Mouse (Mus musculus) embryonic stem cell, embryonic (primary cell): Measurements from ENCODE around the gene Igsf8.

Source experiments
- CTCF ChIA-PET, 4 experiments: fragments of 300-600 bp in 2 of 4; fragments of 350-600 bp in 2 of 4; sonication (Branson Sonifier 250); formaldehyde crosslinking; loops; one replicate each; lab custom pipeline; 2022; ENCODE audit warnings: inconsistent platforms in 2 of 4; lab: Charles Lee
- POLR2A ChIA-PET, 4 experiments: fragments of 300-600 bp in 2 of 4; fragments of 350-600 bp in 2 of 4; sonication (Branson Sonifier 250); formaldehyde crosslinking; loops; one replicate each; lab custom pipeline; 2022; ENCODE audit warnings: antibody characterized with exemption in 4 of 4, inconsistent platforms in 1 of 4; lab: Charles Lee

The Igsf8 gene

DNA sequence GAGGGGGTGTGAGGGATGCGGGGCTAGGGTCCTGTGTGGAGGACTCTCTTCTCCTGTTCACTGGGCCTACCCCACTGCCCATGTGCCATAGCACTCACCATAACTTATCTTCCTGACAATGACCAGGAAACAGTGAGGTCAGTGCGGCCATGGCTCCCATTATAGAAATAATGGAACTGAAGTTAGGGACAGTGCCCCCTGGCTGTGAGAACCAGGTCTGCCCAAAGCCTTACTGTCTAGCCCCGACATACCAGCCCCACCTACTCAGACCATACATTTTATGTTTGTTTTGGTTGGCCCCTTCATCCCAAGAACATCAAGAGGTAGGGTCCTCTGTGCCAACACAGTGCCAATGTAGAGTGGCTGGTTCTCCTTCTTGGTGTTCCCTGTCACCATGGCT is 44.2 kb downstream of the Igsf8 start:
- POLR2A ChIA-PET: interaction anchor here in 1 of 4 experiments (0.6 to 1.4 kb wide), 3 partner anchors 30 to 133 kb away, joined by 3 read pairs; no protein-coding TSS in a partner anchor
- CTCF ChIA-PET: interaction anchor here in 3 of 4 experiments (0.6 to 0.9 kb wide), 6 partner anchors 17 to 295 kb away, joined by 3 to 13 read pairs (median 4); no protein-coding TSS in a partner anchor

DNA sequence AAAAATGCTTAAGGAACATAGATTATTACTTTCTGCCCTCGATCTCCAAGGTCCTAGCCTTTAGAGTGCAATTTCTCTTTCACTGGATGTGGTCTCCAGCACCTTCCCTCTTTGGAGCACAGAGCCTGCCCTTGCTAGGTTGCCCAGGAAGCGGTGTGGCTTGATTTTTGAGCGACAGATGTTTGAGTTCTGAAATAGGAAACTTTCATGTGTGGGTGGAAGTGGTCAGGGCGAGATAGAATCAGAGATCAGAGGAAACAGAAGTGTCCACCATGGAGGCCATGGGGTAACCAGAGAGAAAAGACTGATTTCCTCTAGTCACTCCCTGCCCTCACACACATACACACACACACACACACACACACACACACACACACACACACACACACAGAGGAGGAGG is 44.8 kb downstream of the Igsf8 start:
- CTCF ChIA-PET: interaction anchor here (0.6 to 1.0 kb wide), 6 partner anchors 11 to 1102 kb away, joined by 3 to 5 read pairs (median 4); no protein-coding TSS in a partner anchor
- POLR2A ChIA-PET: interaction anchor here in 3 of 4 experiments (0.6 to 2.1 kb wide), 5 partner anchors 8 to 171 kb away, joined by 3 to 7 read pairs (median 4); partner anchors contain the start of genes Atp1a2 (in 1 of the 3) and Dcaf8 (in 1 of the 3)

GRCm38 (mm10) chr1:172306885-172307284 is 45.4 kb downstream of the Igsf8 start:
- POLR2A ChIA-PET: interaction anchor here (0.6 to 2.1 kb wide), 10 partner anchors 9 to 180 kb away, joined by 3 to 8 read pairs (median 4); partner anchors contain the start of genes Atp1a2 (in 2 of the 4), Dcaf8 (in 1 of the 4) and Pex19 (in 1 of the 4)
- CTCF ChIA-PET: interaction anchor here in 2 of 4 experiments (0.6 to 1.6 kb wide), 9 partner anchors 10 to 927 kb away, joined by 3 to 9 read pairs (median 3); no protein-coding TSS in a partner anchor

DNA sequence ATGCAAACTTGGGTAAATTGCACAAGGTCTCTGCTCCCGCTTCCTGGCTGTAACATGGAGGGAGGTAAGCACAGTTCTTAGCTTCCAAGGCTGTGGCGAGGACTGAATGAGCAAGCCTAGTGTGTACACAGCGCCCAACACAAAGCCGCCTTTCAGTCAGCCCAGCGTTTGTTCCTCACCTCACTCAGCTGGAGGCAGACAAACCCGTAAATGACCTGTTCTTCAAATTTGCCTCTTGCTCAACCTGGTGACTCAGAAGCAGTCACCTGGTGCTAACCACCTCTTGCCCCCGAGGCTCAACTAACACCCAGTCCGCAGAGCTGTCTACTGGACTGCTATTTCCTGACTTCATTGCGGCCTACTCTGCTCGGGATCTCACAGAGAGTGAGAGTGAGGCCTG is 46.5 kb downstream of the Igsf8 start:
- POLR2A ChIA-PET: interaction anchor here in 3 of 4 experiments (0.5 to 2.1 kb wide), 15 partner anchors 10 to 181 kb away, joined by 3 to 8 read pairs (median 4); partner anchors contain the start of genes Atp1a2 (in 2 of the 3), Dcaf8 (in 2 of the 3), Igsf8 (in 1 of the 3) and Pex19 (in 1 of the 3)

GRCm38 (mm10) chr1:172308409-172308808 is 47.0 kb downstream of the Igsf8 start:
- POLR2A ChIA-PET: interaction anchor here in 3 of 4 experiments (0.5 to 2.1 kb wide), 15 partner anchors 8 to 169 kb away, joined by 3 to 8 read pairs (median 4); partner anchors contain the start of genes Atp1a2 (in 2 of the 3), Dcaf8 (in 2 of the 3) and Igsf8 (in 1 of the 3)
- CTCF ChIA-PET: interaction anchor here in 2 of 4 experiments (0.6 to 4.6 kb wide), 14 partner anchors 16 to 482 kb away, joined by 3 to 17 read pairs (median 4); no protein-coding TSS in a partner anchor

More for the DNA sequence above, 46.5 kb downstream of the Igsf8 start:
- CTCF ChIA-PET: interaction anchor here in 2 of 4 experiments (0.6 to 1.6 kb wide), 14 partner anchors 17 to 482 kb away, joined by 3 to 9 read pairs (median 4); no protein-coding TSS in a partner anchor

GRCm38 (mm10) chr1:172309699-172310398 is 48.4 kb downstream of the Igsf8 start:
- CTCF ChIA-PET: interaction anchor here (0.6 to 4.6 kb wide), 31 partner anchors 9 to 1110 kb away, joined by 3 to 25 read pairs (median 4); partner anchors contain the start of genes Atp1a2 (in 1 of the 4), Kcnj10 (in 1 of the 4), Pea15a (in 1 of the 4) and Pex19 (in 1 of the 4)
- POLR2A ChIA-PET: interaction anchor here in 3 of 4 experiments (0.5 to 3.4 kb wide), 22 partner anchors 9 to 524 kb away, joined by 3 to 19 read pairs (median 3); partner anchors contain the start of gene Dcaf8 (in 1 of the 3)

DNA sequence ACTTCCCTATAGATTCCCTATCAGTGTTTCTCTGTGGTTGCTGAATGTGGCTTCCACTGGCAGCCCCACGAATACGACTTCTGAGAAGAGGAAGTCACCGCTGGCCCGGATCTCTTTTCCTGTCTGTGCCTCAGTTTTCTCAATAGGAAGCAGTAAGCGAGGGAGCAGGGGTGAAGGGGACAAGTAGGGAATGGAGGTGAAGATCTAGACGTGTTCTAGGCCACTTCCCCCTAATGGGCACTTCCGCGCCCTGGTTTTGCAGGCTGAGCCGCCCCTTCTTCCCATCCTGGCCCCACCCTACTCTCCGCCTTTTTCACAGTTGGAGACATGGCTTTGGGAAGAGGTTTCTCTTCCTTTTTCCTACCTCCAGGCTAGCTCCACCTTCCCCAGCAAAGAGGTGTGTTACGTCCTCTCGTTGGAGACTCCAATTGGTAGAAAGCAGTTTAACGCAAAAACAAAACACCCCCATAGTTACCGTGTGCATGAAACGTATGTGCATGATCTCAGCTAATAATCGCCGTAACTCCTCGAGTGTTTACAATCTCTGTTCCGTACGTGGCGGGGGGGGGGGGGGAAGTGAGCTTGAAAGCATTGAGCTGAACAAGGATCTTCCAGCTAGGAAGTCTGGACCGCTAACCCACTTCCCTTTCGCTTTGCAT is 49.9 kb downstream of the Igsf8 start:
- CTCF ChIA-PET: interaction anchor here (0.5 to 4.6 kb wide), 33 partner anchors 9 to 1295 kb away, joined by 3 to 25 read pairs (median 4); partner anchors contain the start of genes Atp1a4 (in 1 of the 4), Kcnj10 (in 1 of the 4) and Pex19 (in 1 of the 4)
- POLR2A ChIA-PET: interaction anchor here (0.6 to 3.4 kb wide), 40 partner anchors 8 to 294 kb away, joined by 3 to 19 read pairs (median 3); partner anchors contain the start of genes Dcaf8 (in 2 of the 4), Copa (in 1 of the 4), Ncstn (in 1 of the 4) and Pigm (in 1 of the 4)

DNA sequence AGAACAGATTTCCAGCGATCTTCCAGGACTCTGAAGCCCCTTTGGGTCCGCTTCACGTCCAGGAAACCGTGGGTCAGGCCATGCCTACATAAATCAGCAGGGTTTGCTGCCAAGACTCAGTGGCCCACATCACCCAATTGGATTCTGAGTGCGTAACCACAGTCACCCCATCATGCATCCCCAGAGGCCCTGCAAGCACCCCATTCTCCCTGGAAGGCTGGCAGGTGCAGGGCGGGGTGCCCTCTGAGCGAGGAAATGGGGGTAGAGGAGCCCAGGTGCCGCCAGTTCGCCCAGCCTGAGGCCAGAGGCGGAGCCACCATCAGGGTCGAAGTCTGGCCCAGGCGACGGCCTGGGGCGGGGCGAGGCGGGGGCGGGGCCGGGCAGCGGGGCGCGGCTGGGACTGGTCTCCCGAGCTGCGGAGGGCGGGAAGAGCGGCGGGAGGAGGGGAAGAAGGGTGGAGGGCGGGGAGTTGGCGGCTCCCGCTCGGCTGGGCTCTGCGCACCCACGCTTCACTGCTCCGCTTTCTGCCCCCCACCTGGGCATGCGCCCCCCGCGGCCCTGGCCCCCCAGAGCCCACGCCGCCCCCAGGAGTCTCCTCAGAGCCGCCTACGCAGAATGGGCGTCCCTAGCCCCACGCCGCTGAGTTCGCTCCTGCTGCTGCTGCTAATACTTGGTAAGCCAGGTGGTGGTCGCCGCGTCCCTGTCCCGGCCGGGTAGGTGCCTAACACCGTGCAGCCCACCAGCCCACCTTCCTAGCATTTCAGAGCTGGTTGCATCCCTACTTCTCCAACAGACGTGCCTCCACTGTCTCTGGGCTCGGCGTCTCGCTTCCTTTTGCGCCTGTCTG is 50.7 kb downstream of the Igsf8 start:
- POLR2A ChIA-PET: interaction anchor here (0.6 to 3.4 kb wide), 31 partner anchors 9 to 295 kb away, joined by 3 to 19 read pairs (median 3); partner anchors contain the start of genes Pigm (in 2 of the 4), Copa (in 1 of the 4), Dcaf8 (in 1 of the 4) and Kcnj10 (in 1 of the 4)
- CTCF ChIA-PET: interaction anchor here (0.6 to 4.6 kb wide), 24 partner anchors 8 to 1295 kb away, joined by 3 to 25 read pairs (median 4); partner anchors contain the start of genes Kcnj10 (in 1 of the 4) and Pex19 (in 1 of the 4)

DNA sequence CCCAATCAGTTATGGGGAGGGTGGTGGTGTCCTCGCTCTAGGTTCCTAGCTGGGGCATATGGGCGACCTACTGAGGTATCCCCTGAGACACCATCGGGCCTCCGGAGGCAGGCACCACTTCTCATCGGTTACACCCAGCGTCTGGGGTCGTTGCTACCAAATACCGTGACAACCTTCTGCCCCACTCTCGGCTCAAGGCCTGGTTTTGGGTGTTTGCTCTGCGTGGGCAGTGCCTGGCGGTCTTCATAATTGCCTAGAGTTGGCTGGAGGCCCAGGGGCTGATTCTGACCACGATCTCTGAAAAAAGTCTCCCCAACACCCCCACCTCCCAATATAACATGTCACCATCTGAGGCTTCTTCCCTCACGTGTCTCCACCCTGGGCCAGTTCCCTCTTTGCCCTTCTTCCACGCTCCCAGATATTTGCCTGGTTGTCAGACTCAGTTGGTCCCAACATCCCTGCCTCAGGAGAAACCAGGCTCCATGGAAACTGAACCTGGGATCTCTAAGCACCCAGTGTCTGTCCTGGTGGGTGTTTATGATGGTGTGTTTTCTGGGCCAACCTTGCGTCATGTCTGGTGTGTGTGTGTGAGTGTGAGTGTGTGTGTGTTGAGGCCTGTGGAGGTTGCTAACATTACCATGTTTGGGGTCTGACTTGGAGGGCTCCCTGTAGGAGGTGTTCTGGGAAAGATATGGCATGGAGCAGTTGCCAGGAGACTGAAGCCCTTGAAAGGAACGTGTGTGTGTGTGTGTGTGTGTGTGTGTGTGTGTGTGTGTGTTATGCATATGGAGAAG is 51.5 kb downstream of the Igsf8 start:
- POLR2A ChIA-PET: interaction anchor here in 3 of 4 experiments (0.6 to 3.4 kb wide), 19 partner anchors 11 to 189 kb away, joined by 3 to 19 read pairs (median 3); partner anchors contain the start of genes Pex19 (in 2 of the 3), Pigm (in 2 of the 3), Dcaf8 (in 1 of the 3) and Kcnj10 (in 1 of the 3)

DNA sequence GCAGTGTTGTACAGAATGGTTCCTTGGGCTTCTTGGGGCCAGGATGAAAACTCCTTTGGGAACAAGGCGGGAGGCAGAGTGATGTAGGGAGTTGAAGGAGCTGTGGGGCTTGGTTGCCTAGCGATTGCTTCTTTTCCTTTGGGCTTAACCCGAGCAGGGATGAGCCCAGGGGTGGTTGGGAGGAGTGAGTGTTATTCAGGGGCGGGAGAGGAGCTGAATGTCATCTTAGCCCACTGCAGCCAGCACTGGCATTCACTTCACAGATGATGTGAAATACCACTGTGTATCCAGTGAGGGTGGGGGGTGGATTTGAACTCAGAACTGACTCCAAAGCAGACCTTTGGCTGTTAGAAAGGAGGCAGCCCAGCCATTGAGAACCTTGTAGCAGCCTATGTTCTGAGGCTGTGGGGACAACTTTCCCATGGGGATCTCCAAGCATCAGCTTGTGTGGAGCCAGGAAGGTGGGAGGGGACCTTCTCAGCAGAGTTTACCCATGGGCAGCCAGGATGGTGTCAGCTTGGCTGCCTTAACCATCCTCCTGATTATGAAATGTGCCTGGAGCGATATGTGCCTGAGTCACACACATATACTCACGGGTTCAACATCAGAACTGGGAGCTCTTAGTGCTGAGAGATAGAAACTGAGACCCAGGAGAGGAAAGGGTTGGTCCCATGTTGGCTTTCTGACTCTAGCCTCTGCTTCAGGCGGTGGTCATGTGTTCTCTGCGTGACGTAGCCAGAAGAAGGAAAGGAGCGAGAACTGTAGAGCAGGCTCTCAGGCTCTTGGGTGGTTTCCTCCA is 52.4 kb downstream of the Igsf8 start:
- ChIA-PET CTCF (interaction anchor here in 3 of 4 experiments (0.6 to 2.4 kb wide), 6 partner anchors 9 to 268 kb away, joined by 3 to 14 read pairs (median 3); no protein-coding TSS in a partner anchor), POLR2A (interaction anchor here in 2 of 4 experiments (0.5 to 3.1 kb wide), 24 partner anchors 9 to 534 kb away, joined by 3 to 15 read pairs (median 4); partner anchors contain the start of genes Pea15a (in 2 of the 2), Pex19 (in 2 of the 2) and Kcnj10 (in 1 of the 2))

More for the DNA sequence above, 51.5 kb downstream of the Igsf8 start:
- CTCF ChIA-PET: interaction anchor here in 3 of 4 experiments (1.2 to 4.6 kb wide), 7 partner anchors 11 to 266 kb away, joined by 3 to 25 read pairs (median 12); partner anchors contain the start of gene Kcnj10 (in 1 of the 3)

GRCm38 (mm10) chr1:172314911-172315310 is 53.5 kb downstream of the Igsf8 start:
- POLR2A ChIA-PET: interaction anchor here in 3 of 4 experiments (0.5 to 3.1 kb wide), 22 partner anchors 7 to 233 kb away, joined by 3 to 15 read pairs (median 4); partner anchors contain the start of genes Kcnj10 (in 2 of the 3), Pex19 (in 2 of the 3), Atp1a4 (in 1 of the 3) and Copa (in 1 of the 3)
- CTCF ChIA-PET: interaction anchor here (0.5 to 2.4 kb wide), 9 partner anchors 8 to 269 kb away, joined by 3 to 14 read pairs (median 3); no protein-coding TSS in a partner anchor

- ChIA-PET POLR2A (interaction anchor here in 1 of 4 experiments (1.4 to 1.5 kb wide), 2 partner anchors 59 to 235 kb away, joined by 3 read pairs; partner anchors contain the start of genes Copa and Pigm), CTCF (interaction anchor here in 2 of 4 experiments (0.6 to 1.2 kb wide), 5 partner anchors 11 to 174 kb away, joined by 3 to 4 read pairs (median 3); no protein-coding TSS in a partner anchor)
Observed at GRCm38 (mm10) chr1:172317431-172317830, 56.0 kb downstream of the Igsf8 start.

GRCm38 (mm10) chr1:172317946-172318345 is 56.5 kb downstream of the Igsf8 start:
- POLR2A ChIA-PET: interaction anchor here in 1 of 4 experiments (1.5 kb wide), 1 partner anchor 236 kb away, joined by 3 read pairs; the partner anchor contains the start of gene Copa
- CTCF ChIA-PET: interaction anchor here in 2 of 4 experiments (1.0 to 1.1 kb wide), 2 partner anchors 29 to 51 kb away, joined by 3 read pairs; no protein-coding TSS in a partner anchor
